Mouse (Mus musculus): ENCODE data around the gene Lrba. TPM values are rescaled to one million over a fixed set of nuclear protein-coding genes. Genes with fewer than 3 reads are reported as not detected.

Gene Lrba
- total RNA-seq, 2 experiments from 2014 or later = 23.7 to 24.0 TPM

GRCm38 (mm10) chr3:86745769-86746512 lies 521.5 kb downstream of the Lrba start:
- no peak for DNase-seq
- intact Hi-C loops (cut with DNase I) = no loop called here

GRCm38 (mm10) chr3:86750652-86751051 lies 526.2 kb downstream of the Lrba start:
- intact Hi-C loops (cut with DNase I) = no loop called here

GRCm38 (mm10) chr3:86754178-86754577 lies 529.7 kb downstream of the Lrba start:
- DNase-seq = no peak
- intact Hi-C loops (cut with DNase I) = no loop called here

More at GRCm38 (mm10) chr3:86750652-86751051, 526.2 kb downstream of the Lrba start:
- DNase-seq = no peak

- intact Hi-C loops (cut with DNase I) = no loop called here
- DNase-seq = no peak
Measured at GRCm38 (mm10) chr3:86754595-86755557, 530.4 kb downstream of the Lrba start.

GRCm38 (mm10) chr3:86756548-86756947 lies 532.1 kb downstream of the Lrba start:
- DNase-seq = no peak
- intact Hi-C loops (cut with DNase I) = no loop called here

- DNase-seq = no peak
- intact Hi-C loops (cut with DNase I) = no loop called here
Measured at GRCm38 (mm10) chr3:86758727-86759126, 534.2 kb downstream of the Lrba start.

- intact Hi-C loops (cut with DNase I) = no loop called here
Measured at GRCm38 (mm10) chr3:86759383-86759782, 534.9 kb downstream of the Lrba start.

GRCm38 (mm10) chr3:86759834-86760233 lies 535.4 kb downstream of the Lrba start:
- intact Hi-C loops (cut with DNase I) = loop anchor here (5.0 to 10.0 kb wide), 3 partner anchors 213 to 493 kb away; partner anchors contain the start of gene Mab21l2
- no peak for DNase-seq

More at GRCm38 (mm10) chr3:86759383-86759782, 534.9 kb downstream of the Lrba start:
- DNase-seq = no peak

- intact Hi-C loops (cut with DNase I) = loop anchor here (5.0 to 10.0 kb wide), 3 partner anchors 213 to 493 kb away; partner anchors contain the start of gene Mab21l2
- DNase-seq = no peak
Measured at GRCm38 (mm10) chr3:86760474-86760873, 536.0 kb downstream of the Lrba start.

- intact Hi-C loops (cut with DNase I) = loop anchor here (5.0 to 10.0 kb wide), 3 partner anchors 214 to 494 kb away; partner anchors contain the start of gene Mab21l2
- DNase-seq = peak; percentile 46 to 59
Measured at GRCm38 (mm10) chr3:86761095-86762035, 536.9 kb downstream of the Lrba start.

- intact Hi-C loops (cut with DNase I) = loop anchor here (5.0 to 10.0 kb wide), 3 partner anchors 215 to 495 kb away; partner anchors contain the start of gene Mab21l2
- no peak for DNase-seq
Measured at GRCm38 (mm10) chr3:86762036-86762415, 537.5 kb downstream of the Lrba start.

GRCm38 (mm10) chr3:86762456-86762855 lies 538.0 kb downstream of the Lrba start:
- DNase-seq = no peak
- intact Hi-C loops (cut with DNase I) = loop anchor here (5.0 to 10.0 kb wide), 3 partner anchors 215 to 495 kb away; partner anchors contain the start of gene Mab21l2

- intact Hi-C loops (cut with DNase I) = loop anchor here (10.0 kb wide), 1 partner anchor 444 kb away; no protein-coding TSS in a partner anchor
- DNase-seq = no peak
Measured at GRCm38 (mm10) chr3:86768553-86768952, 544.1 kb downstream of the Lrba start.

GRCm38 (mm10) chr3:86768969-86769368 lies 544.5 kb downstream of the Lrba start:
- no peak for DNase-seq
- intact Hi-C loops (cut with DNase I) = loop anchor here (10.0 kb wide), 1 partner anchor 444 kb away; no protein-coding TSS in a partner anchor

GRCm38 (mm10) chr3:86774566-86775443 lies 550.3 kb downstream of the Lrba start:
- intact Hi-C loops (cut with DNase I) = no loop called here
- peak in 1 of 2 experiments; percentile 14 for DNase-seq

GRCm38 (mm10) chr3:86775444-86775828 lies 551.0 kb downstream of the Lrba start:
- intact Hi-C loops (cut with DNase I) = no loop called here
- DNase-seq = no peak

- intact Hi-C loops (cut with DNase I) = no loop called here
- no peak for DNase-seq
Measured at GRCm38 (mm10) chr3:86779704-86780103, 555.2 kb downstream of the Lrba start.

- intact Hi-C loops (cut with DNase I) = no loop called here
- DNase-seq = no peak
Measured at GRCm38 (mm10) chr3:86784051-86784450, 559.6 kb downstream of the Lrba start.

- no peak for DNase-seq
- intact Hi-C loops (cut with DNase I) = no loop called here
Measured at GRCm38 (mm10) chr3:86784930-86785329, 560.5 kb downstream of the Lrba start.

Measured in heart, postnatal 36 days (tissue).